Mouse (Mus musculus) embryonic facial prominence, embryonic 11.5 days (tissue): ENCODE results near the gene Agbl1. TPM values are rescaled to one million over a fixed set of nuclear protein-coding genes. Genes with fewer than 3 reads are reported as not detected.

Experiments
- ATAC-seq: fragments of 200-750 bp; cut with Nextera tagmentation; replicated peaks from 2 replicates; pipeline ENCODE4 v1.8.0; 2017; ENCODE audit warnings: low read depth; ENCODE audit not compliant: insufficient number of reproducible peaks, low FRiP score, low TSS enrichment
- DNase-seq: peaks from one replicate; pipeline ENCODE4 v3.0.0-alpha.2; 2015; ENCODE audit warnings: low spot score
- H3K27ac ChIP-seq: fragments of 300-500 bp; sonication (generic); replicated peaks from 2 replicates; pipeline ENCODE4 v1.5.1; 2014; ENCODE audit warnings: mild to moderate bottlenecking, low read depth, low read length, control low read depth
- H3K27me3 ChIP-seq: fragments of 300-500 bp; sonication (generic); 2 replicates; pipeline ENCODE4 v1.6.1; 2014; ENCODE audit warnings: mild to moderate bottlenecking, low read length, moderate library complexity, mixed read lengths; ENCODE audit not compliant: control insufficient read depth, insufficient read depth
- H3K36me3 ChIP-seq: fragments of 300-500 bp; sonication (generic); replicated peaks from 2 replicates; pipeline ENCODE4 v1.6.1; 2014; ENCODE audit warnings: low read depth, mild to moderate bottlenecking, low read length, moderate library complexity, mixed read lengths; ENCODE audit not compliant: control insufficient read depth, insufficient read depth
- H3K4me1 ChIP-seq: fragments of 300-500 bp; sonication (generic); 2 replicates; pipeline ENCODE4 v1.6.1; 2014; ENCODE audit warnings: low read length, mixed read lengths; ENCODE audit not compliant: control insufficient read depth, insufficient read depth
- H3K4me2 ChIP-seq: fragments of 300-500 bp; sonication (generic); 2 replicates; pipeline ENCODE4 v1.6.1; 2014; ENCODE audit warnings: low read depth, mild to moderate bottlenecking, control low read depth, low read length, moderate library complexity
- H3K4me3 ChIP-seq: fragments of 300-500 bp; sonication (generic); 2 replicates; pipeline ENCODE4 v1.5.1; 2014; ENCODE audit warnings: low read depth, low read length, control low read depth
- H3K9ac ChIP-seq: fragments of 300-500 bp; sonication (generic); replicated peaks from 2 replicates; pipeline ENCODE4 v1.6.1; 2014; ENCODE audit warnings: mild to moderate bottlenecking, control low read depth, low read length
- H3K9me3 ChIP-seq: fragments of 300-500 bp; sonication (generic); replicated peaks from 2 replicates; pipeline ENCODE4 v1.6.1; 2016; ENCODE audit warnings: mild to moderate bottlenecking, low read length, inconsistent platforms, mixed read lengths; ENCODE audit not compliant: control insufficient read depth
- WGBS: fragments of 180-500 bp; shearing (Covaris S2); extraction: QIAGEN DNeasy Blood & Tissue Kit; methylation state at CpG from one replicate; pipeline ENCODE4 v1.1.7; 2014; 5-methylcytosine and 5-hydroxymethylcytosine counted together
- polyA plus RNA-seq: library from polyadenylated mRNA; unstranded; fragments of >200 nt; fragmentation: Nextera tagmentation; extraction: Ambion mirVana; gene quantifications from 2 replicates; pipeline ENCODE4 v1.2.1, GENCODE M21; 2014

Agbl1 gene
- polyA plus RNA-seq, 1 experiment from 2014 or later, result not detected

GRCm38 (mm10) chr7:77148820-77149219, 919.1 kb downstream of the Agbl1 start:
- no peak overlapping the region for H3K27ac ChIP-seq
- H3K36me3 ChIP-seq, result no peaks in the 10 kb centered on the region
- 88% methylated on average over 4 of the region's 4 CpGs for WGBS
- no peaks in the 10 kb centered on the region for H3K9me3 ChIP-seq
- DNase-seq (no peak), ATAC-seq (no peak)
- no peak overlapping the region for H3K4me2 ChIP-seq
- no peak overlapping the region for H3K4me3 ChIP-seq
- H3K4me1 ChIP-seq, result no peaks in the 10 kb centered on the region
- no peak overlapping the region for H3K9ac ChIP-seq
- no peaks in the 10 kb centered on the region for H3K27me3 ChIP-seq

GRCm38 (mm10) chr7:77149846-77150245, 920.2 kb downstream of the Agbl1 start:
- Histone ChIP-seq H3K4me3 (no peak overlapping the region), H3K9ac (no peak overlapping the region), H3K4me2 (no peak overlapping the region), H3K36me3 (no peaks in the 10 kb centered on the region), H3K9me3 (no peaks in the 10 kb centered on the region), H3K27ac (no peak overlapping the region), H3K27me3 (no peaks in the 10 kb centered on the region), H3K4me1 (no peaks in the 10 kb centered on the region)
- DNase-seq (no peak), ATAC-seq (no peak)
- 74% methylated on average over 2 of the region's 2 CpGs for WGBS

GRCm38 (mm10) chr7:77152393-77152792, 922.7 kb downstream of the Agbl1 start:
- Histone ChIP-seq H3K36me3 (no peaks in the 10 kb centered on the region), H3K4me3 (no peak overlapping the region), H3K27ac (no peak overlapping the region), H3K27me3 (no peaks in the 10 kb centered on the region), H3K9ac (no peak overlapping the region), H3K4me2 (no peak overlapping the region), H3K4me1 (no peaks in the 10 kb centered on the region), H3K9me3 (no peaks in the 10 kb centered on the region)
- no peak for ATAC-seq
- DNase-seq, result peak; percentile 7
- 20% methylated on average over 3 of the region's 3 CpGs for WGBS

- ATAC-seq (no peak), DNase-seq (peak; percentile 6)
- H3K4me2 ChIP-seq, result no peak overlapping the region
- no peak overlapping the region for H3K27ac ChIP-seq
- no peaks in the 10 kb centered on the region for H3K9me3 ChIP-seq
- H3K9ac ChIP-seq, result no peak overlapping the region
- no peak overlapping the region for H3K4me3 ChIP-seq
- H3K36me3 ChIP-seq, result no peaks in the 10 kb centered on the region
- 32% methylated on average over 1 of the region's 1 CpGs for WGBS
- H3K27me3 ChIP-seq, result no peaks in the 10 kb centered on the region
- H3K4me1 ChIP-seq, result no peaks in the 10 kb centered on the region
These were observed 923.2 kb downstream of the Agbl1 start for GRCm38 (mm10) chr7:77152909-77153308.

GRCm38 (mm10) chr7:77164921-77165320, 935.2 kb downstream of the Agbl1 start:
- no peak for ATAC-seq
- no peaks in the 10 kb centered on the region for H3K4me1 ChIP-seq
- 80% methylated on average over 1 of the region's 1 CpGs for WGBS

More at GRCm38 (mm10) chr7:77164921-77165320, 935.2 kb downstream of the Agbl1 start:
- H3K27me3 ChIP-seq, result no peaks in the 10 kb centered on the region
- H3K9me3 ChIP-seq, result no peaks in the 10 kb centered on the region
- H3K36me3 ChIP-seq, result no peaks in the 10 kb centered on the region
- no peak overlapping the region for H3K4me3 ChIP-seq
- H3K4me2 ChIP-seq, result no peak overlapping the region
- H3K9ac ChIP-seq, result no peak overlapping the region
- H3K27ac ChIP-seq, result no peak overlapping the region
- no peak for DNase-seq
